Mouse (Mus musculus) embryo, embryonic 10.5 days (tissue): ENCODE data around the gene Ppp1r12a.
"Not testable (repeated sequence)": the region's sequence is repeated elsewhere in the genome, so short reads cannot be mapped to it uniquely, and the experiment has no call there.

ENCODE experiments used
- DNase-seq: peaks from one replicate; pipeline ENCODE4 v3.0.0-alpha.2; 2015; ENCODE audit warnings: low spot score

Gene Ppp1r12a

DNA sequence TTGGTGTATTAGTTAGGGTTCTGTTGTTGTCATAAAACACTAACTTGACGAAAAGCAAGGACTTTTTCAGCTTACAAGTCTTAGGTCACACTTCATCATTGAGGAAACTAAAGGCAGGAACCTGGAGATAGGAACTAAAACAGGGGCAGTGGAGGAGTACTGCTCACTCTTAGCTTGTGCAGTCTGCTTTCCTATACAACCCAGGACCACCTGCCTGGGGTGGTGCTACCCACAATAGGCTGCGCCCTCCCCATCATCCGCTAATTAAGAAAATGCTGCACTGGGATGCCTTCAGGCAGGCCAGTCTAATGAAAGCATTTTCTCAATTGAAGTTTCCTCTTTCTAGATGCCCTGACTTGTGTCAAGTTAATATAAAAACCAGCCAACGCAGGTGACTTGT lies 40.1 kb downstream of the Ppp1r12a start:
- no peak for DNase-seq

DNA sequence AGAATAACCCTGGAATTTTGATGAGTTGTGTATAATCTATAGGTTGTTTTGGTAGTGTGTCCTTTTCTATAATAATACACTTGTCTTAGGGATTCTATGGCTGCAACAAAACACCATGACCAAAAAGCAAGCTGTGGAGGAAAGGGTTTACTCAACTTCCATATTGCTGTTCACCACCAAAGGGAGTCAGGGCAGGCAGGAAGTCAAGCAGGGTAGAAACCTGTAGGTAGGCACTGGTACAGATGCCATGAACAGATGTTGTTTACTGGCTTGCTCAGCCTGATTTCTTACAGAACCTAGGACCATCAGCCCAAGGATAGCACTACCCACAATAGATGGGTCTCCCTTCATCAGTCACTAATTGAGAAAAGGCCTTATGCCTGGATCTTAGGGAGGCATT lies 41.4 kb downstream of the Ppp1r12a start:
- DNase-seq = no peak

DNA sequence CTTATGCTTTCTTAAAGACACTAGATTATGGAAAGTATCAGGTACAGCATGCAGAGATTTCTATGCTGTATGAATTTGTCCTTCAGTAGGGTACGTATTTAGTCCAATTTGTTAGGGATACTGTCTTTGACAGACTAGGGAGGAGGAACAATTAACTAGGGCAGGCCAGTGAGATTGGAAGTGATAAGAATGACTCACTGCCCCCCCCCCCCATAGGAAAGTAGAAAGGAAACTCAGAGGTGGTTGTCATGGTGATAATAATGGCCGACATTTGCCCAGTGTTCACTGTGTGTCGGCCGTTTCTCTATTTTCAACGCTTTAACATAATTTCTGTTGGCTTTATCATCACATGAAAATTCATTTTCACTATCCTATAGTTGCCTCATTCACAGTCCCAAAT lies 47.4 kb downstream of the Ppp1r12a start:
- no peak for DNase-seq

DNA sequence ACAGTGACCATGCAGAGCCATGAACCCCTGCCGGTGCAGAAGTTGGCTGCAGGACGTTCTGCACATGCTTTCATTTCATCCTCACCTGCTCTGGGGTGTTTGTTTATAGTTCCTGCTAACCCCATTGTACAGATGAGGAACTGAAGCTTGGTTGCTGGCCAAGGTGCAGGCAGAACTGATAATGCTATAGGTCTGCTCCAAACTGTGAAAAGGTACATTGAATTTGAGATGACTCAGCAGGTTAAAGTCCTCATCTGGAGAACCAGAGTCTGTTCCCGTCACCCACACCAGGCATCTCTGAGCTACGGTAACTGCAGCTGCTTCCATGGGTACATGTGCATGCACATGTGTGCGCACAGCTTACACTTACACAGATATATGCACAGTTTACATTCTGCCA lies 62.4 kb downstream of the Ppp1r12a start:
- no peak for DNase-seq

DNA sequence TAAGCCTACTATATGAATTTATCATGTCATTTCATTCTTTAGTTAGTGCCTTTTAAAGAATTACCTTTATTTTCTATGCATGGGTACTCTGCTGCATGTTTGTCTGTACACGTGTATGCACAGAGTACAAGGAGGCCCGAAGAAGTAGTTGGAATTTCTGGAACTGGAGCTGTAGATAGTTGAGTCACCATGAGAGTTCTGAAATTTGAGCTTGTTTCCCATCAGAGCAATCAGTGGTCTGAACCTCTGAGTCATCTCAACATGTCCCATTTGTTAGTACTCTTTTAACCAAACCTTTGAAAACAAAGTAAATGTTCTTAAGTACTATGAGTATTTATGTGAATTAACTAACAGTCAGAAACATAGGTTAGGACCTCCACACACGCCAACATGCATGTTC lies 75.1 kb downstream of the Ppp1r12a start:
- DNase-seq = no peak

DNA sequence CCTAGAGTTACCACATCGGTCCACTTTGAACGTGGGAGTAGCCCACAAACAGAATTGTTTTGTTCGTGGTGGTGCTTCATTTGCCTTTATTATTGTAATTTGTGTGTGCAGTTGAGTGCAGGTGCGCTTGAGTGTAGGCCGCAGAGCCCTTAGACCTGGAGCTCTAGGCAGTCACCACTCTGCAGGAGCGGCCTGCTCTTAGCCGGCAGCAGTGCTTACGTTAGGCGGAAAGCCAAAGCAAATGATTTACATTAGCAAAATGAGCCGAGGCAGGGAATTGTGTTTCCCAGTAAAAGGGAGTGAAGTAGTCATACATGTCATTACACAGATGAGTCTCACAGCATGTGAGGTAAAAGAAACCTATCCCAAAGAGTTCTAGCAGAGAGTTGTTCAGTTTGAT lies 77.1 kb downstream of the Ppp1r12a start:
- no peak for DNase-seq

DNA sequence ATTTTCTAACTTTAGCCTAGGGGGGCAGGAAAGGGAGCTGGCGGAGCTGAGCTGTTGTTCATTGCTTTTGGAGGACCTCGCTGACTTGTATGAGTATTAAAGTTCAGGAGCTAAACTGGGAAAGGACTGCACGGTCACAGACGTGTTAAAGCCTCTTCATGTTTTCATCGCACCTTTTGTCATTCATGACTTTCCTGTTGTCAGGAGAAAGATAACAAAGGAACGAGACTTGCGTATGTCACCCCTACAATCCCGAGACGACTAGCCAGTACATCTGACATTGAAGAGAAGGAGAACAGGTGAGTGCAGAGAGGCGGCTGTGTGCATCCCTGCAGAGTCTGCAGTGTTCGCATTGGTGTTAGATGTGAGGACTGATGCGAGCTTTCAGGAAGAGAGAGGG lies 88.7 kb downstream of the Ppp1r12a start:
- no peak for DNase-seq

DNA sequence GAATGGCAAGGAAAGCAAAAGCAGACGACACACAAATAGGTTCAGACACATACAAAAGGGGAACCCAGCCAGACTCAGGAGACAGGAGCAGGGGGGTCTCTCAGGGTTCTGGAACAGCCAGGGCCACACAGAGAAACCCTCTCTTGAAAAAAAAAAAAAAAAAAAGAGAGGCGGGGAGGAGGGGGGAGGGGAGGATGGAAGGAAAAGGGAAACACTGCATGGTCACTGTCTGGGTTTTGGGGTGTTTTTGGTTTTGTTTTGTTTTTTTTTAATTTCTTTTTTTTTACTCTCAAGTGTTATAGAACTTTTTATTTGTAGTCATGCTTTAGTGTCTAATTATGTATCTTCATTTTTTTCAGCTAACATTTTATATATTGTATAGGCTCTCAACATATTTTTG lies 89.2 kb downstream of the Ppp1r12a start:
- no peak for DNase-seq

DNA sequence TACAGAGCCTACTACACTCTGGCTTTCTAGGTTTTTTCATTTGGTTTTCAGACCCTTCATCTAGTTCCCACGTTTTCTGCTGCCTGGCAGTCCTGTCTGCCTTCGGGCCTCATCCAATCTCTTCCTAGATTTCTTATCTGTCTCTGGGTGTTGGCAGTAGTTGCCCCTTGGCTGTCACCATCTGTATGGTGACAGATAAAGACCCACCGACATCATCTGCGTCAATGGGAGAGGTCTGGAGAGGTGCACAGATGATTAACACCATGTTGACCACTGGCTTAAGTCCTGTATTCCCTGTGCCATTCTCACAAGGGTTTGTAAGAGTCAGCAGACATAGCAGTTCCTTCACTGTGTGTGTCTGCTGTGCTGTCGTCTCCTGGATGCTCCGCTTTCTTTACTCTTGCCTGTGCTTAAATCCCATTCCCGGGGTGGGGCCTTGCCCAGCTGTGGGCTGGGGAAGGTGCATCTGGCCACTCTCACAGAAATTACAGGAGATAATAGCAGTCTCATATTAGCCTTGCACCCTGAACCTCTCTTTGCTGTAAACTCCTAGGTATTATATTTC lies 93.9 kb downstream of the Ppp1r12a start:
- no peak for DNase-seq

DNA sequence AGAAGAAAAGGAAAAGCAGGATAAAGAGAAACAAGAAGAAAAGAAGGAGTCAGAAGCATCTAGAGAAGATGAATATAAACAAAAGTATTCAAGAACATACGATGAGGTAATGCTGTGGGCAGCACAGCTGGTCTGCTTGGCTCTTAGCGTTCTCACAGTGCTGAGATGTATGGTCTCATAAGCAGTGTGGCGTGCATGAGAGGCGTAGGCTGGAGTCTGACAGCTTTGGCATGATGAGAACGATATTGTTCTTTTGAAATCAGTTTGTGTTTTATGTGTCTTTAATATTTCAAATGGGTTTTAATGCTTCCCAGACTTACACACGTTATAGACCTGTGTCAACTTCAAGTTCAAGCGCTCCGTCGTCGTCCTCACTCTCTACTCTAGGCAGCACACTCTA lies 98.9 kb downstream of the Ppp1r12a start:
- no peak for DNase-seq

DNA sequence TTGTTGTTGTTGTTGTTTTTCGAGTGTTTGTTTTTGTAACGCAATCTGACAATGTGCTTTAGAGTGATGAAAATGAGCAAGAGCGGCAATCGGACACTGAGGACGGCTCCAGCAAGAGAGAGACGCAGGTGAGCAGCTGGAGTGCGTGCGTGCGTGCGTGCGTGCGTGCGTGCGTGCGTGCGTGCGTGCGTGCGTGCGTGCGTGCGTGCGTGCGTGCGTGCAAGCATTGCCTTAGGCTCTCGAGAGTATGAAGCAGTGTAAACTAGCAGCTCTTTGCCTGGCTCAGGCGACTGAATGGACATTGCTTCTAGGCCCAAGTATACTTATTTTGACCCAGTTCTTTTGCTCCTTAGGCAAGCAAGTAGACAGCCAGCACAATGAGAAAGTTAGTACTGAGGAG lies 102.6 kb downstream of the Ppp1r12a start:
- no peak for DNase-seq

DNA sequence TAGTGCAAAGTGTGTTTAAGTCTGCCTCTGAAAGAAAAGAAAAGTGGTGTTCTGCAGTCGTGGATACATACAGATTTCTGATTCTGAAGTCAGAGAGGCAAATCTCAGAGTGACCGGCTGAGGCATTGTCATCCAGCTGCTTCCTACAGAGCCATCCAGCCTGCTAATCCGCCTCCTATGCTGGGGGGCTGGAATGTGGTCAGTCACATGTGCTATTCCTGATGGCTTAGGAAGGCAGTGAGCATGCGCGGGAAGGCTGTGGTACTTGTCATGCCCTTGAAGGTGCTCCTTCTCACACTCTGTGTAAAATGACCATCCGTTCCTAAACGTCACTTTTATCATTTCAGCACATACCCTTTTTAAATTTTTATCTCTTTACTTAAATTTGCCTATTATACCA lies 109.2 kb downstream of the Ppp1r12a start:
- no peak for DNase-seq

DNA sequence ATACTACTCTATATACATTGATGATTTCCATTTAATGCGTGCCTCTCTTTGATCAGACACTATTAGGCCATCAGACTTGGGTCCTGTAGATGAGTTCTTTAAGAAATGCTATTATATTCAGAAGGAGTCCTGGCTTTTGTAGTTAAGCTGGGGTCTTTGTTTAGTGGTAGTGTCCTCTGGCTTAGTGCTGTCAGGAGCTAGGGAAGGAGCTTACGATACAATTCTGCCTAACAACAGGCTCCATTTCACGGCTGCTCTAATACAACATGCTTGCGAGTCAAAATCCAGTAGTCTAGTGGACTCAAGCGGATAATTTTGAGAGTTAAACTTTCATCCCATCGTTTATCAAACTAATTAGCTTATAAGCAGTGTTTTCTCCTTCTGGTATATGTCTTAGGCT lies 114.7 kb downstream of the Ppp1r12a start:
- DNase-seq = no peak

DNA sequence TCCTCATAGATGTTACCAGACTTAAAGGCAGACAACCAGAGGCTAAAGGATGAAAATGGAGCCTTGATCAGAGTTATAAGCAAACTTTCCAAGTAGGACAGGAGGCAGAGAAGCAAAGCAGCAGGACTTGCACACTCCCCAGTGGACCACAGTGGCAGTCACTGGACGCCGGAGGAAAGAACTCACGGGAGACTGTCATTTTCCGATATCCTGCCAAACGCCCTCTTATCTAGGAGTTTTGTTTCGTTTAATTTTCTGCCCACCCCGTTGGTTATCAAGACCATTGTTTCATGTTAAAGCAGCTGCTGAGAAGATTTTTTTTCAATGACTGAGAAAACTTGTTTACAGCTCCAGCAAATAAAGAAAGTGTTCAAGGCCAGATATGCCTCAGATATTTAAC lies 115.2 kb downstream of the Ppp1r12a start:
- no peak for DNase-seq

DNA sequence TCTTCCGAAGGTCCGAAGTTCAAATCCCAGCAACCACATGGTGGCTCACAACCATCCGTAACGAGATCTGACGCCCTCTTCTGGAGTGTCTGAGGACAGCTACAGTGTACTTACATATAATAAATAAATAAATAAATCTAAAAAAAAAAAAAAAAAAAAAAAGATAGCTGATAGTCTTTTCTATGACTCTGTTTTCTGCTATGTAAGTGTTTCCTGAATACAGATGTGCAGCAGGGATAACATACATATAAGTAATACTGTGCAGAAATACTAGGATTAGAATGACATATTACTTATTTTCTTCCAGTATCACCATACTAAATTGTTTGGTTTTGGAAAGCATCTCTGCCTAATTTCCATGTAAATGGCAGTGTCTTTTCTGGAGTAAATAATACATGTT lies 119.1 kb downstream of the Ppp1r12a start:
- DNase-seq = not testable (repeated sequence)

DNA sequence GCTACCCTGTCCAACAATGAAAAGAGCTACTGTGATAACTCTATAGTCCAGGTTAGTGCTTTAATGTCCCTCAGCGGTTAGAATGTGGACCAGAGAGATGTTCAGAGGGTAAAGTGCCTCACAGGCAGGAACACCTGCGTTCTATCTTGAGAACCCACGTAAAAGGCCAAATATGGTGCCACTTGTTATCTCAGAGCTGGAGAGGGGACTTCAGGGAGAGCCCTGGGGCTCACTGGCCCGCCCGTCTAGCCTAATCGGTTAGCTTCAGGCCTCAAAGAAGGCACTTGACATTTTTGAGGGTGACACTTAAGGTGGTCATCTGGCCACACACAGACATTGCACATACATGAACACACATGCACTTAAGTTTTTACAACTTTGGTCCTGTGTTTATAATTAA lies 120.4 kb downstream of the Ppp1r12a start:
- no peak for DNase-seq

DNA sequence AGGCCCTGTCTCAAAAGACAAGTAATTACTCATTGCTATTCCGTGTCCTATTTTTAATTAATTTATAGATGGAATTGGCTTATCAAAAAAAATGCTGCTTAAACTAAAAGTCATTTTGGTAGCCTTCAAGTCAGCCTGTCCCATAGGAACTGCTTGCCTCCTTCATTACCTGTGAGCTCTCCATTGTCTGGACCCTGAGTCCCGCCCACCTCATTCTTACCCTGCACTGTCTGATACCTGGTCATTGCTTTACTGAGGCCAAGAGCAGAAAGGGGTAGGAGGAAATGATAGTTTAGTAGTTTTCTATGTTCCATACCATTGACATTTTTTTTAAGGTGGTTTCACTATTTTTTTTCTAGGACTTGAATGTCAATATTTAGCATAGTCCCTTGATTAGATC lies 121.4 kb downstream of the Ppp1r12a start:
- no peak for DNase-seq

DNA sequence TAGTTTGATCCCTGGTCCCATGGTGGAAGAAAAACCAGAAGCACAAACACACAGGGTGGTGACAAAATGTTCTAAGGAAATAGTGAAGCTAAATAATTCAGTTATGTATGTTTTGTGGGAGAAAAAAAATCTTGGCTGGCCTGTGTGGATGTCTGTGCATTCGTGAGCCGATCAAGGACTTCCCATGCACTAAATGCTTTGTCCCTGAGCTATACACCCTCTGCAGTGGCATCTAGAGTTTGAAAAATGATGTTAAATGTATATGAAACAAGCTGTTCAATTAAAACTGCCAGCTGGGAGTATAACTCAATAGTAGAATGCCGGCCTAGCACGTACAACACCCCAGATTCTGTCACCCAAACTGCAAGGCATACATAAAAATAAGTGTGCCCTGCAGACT lies 121.8 kb downstream of the Ppp1r12a start:
- no peak for DNase-seq

DNA sequence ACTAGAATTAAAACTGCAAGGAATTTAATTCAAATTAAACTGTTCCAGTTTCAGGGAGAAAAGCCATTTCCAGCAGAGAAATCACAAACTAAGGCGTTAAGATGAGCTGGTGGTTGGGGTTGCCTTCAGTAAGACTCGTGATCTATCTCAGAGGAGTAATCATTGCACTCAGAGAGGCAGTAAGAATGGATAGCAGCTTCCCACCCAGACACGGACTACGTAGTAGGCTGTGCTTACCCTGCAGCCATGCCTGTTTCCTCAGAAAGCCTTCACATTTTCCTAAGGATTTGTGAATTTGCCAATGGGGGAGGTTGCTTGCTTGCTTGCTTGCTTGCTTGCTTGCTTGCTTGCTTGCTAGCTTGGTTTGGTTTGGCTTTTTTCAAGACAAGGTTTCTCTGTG lies 122.5 kb downstream of the Ppp1r12a start:
- DNase-seq = no peak

DNA sequence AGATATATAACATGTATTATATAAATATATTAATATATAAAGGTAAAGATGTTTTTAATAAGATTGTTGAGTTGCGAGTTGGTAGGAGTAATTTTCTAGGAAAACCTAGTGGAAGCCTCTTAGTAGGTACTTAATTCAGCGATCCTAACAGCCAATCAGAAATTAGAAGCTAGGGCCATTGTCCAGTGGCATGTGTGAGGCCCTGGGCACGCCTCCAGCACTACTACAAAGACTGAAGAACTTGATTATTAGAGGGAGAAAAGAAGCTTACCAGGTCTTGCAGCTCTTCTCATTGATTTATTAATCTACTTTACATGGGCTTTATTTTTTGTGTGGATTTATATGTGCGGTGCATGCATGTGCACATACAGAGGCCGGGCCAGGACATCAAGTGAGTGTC lies 123.0 kb downstream of the Ppp1r12a start:
- no peak for DNase-seq

DNA sequence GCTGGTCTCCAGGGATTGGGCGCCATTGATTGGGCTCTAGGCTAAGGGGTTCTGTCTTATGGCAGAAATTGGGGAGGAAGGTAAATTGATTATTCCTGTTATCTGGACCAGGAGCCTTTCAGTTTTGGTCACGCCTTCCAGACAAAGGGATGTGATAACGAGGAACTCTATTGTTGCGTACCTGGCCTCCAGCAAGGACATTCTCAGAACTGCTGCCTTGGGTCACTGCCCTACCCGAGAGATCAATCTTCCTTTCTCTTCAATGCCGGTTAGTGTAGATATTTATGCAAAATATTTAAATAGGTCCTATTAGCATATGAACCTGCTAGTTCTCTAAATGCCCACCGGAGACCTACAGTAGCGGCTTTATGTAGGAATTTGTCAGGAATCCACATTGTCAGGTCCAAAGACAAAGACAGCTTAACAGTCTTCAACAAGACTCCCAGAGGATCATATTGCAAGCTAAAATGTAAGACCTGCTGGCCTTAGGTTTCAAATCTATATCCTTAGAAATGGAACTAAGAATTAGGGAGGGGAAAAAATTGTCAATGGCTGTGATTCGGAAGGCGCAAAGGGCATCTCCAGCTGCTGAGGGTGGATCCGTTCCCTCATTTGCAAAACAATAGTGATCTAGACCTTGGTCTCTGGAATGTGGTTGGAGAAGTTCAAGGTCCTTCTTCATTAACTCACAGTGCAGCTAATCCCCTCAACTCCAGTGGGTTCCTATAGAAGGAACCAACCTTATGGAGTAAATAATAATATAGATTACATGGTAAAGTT lies 124.9 kb downstream of the Ppp1r12a start:
- no peak for DNase-seq

DNA sequence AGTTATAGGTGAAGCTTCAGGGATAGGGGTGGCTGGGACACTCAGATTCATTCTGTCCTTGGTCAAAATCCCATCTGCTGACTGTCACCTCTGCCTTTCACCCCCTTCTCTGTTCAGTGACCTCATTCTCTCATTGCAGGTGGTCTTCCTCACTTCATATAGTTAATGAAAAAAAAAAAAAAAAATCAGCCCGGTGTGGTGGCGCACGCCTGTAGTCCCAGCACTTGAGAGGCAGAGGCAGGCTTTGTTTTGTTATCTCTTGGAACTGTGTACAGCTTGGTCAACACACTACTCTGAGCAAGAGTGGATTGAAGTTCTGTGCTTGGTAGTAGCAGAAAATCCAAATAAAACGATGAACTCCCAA lies 125.4 kb downstream of the Ppp1r12a start:
- DNase-seq = no peak

DNA sequence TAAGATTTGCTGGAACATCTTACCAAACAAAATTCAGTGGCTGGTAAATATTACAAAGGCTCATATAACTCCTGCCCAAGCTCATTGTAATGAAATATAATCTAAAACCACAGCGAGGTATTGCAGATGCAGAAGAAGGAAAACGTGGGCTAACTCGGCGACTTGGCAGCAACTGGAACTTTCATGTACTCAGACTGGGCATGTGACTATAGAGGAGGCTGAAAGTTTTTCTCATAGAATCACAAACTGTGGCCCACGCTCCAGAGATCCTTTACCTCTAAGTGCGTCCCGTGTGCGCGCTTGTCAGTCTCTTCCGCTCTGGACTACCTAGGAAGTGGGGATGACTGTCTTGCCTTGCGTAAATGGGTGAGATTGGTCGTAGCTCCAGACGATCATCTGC lies 128.1 kb downstream of the Ppp1r12a start:
- DNase-seq = no peak
